Mouse (Mus musculus): Measurements from ENCODE around the gene Sms. TPM values are rescaled to one million over a fixed set of nuclear protein-coding genes. Genes with fewer than 3 reads are reported as not detected.

Sms gene
- polyA plus RNA-seq (2015; fragmentation: Nextera tagmentation; extraction: Ambion mirVana), result 40.2 and 46.3 TPM in 2 replicates

DNA sequence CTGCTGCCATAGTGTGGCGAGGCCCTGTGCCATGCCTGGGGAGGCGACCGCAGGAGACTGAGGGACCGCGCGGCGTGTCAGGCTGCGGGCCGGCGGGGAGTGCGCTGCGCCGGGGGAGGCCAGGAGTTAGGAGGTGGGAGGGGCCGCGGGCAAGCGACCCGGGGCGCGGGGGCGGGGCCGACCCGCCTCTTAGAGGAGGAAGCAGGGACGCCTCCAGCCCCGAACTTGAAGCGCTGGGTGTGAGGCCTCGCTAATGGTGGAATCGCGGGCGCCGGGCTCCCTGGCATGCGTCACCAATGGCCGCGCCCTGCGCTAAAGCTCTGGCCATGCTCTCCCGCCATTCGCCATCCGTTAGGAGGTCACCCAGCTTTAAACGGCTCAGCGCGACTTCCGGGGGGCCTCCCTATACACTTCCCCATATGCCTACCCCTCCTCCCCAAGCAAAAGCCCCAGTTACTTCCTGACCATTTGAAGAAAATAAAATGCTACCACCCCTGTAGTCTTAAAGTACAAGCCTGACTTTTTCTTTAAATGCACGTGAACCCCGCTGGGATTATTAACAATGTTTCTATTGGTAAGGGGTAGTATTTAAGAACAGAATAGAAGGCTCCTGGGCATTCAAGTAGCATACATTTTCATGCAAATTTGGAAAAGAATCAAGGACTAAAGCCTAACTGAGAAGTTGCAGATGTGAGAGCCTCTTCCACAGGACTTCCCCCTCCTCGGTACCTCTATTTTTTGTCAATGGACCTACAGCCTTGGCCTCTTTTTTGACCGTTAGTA lies at the start of gene Sms:
Gene Sms, minus strand, starts transcription at position 344 of the 783 bp plus-strand sequence.
- H3K4me1 ChIP-seq (replicated peaks), result no peaks in the 10 kb centered on the region
- no peaks in the 10 kb centered on the region for H3K36me3 ChIP-seq
- peak within 1 kb of the TSS; percentile 64 for H3K9ac ChIP-seq
- ATAC-seq, result peak; percentile 96
- H3K4me2 ChIP-seq (replicated peaks), result peak within 1 kb of the TSS; percentile 62
- H3K27ac ChIP-seq, result peak within 1 kb of the TSS; percentile 64
- H3K9me3 ChIP-seq, result no peaks in the 10 kb centered on the region
- H3K27me3 ChIP-seq (replicated peaks), result no peaks in the 10 kb centered on the region
- H3K4me3 ChIP-seq (replicated peaks), result peak within 1 kb of the TSS; percentile 67
- 26% methylated on average over 37 of the region's 45 CpGs for WGBS

DNA sequence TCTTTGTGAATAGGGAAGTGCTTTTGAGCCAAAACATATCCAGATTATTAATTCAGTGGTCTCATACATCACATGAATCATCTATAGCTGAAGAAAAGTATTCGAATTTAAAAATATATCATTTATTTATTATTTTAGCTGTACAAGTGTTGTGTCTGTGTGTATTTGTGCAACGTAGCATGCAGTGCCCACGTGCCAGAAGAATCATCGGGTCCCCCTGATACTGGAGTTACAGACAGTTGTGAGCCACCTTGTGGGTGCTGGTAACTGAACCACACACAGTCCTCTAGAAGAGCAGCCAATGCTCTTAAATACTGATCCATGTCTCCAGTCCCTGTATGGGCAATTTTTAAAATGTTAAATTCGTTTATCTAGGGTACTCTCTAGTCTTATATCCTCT lies 14.3 kb upstream of the Sms start:
- ATAC-seq, result no peak
- Histone ChIP-seq H3K9ac (no peak overlapping the region), H3K9me3 (no peaks in the 10 kb centered on the region), H3K4me1 (replicated peaks) (no peaks in the 10 kb centered on the region), H3K36me3 (no peaks in the 10 kb centered on the region), H3K4me3 (replicated peaks) (no peak overlapping the region), H3K27me3 (replicated peaks) (no peaks in the 10 kb centered on the region), H3K4me2 (replicated peaks) (no peak overlapping the region), H3K27ac (no peak overlapping the region)
- 68% methylated on average over 5 of the region's 5 CpGs for WGBS

- Histone ChIP-seq H3K4me1 (replicated peaks) (no peaks in the 10 kb centered on the region), H3K27ac (no peak overlapping the region), H3K9me3 (no peaks in the 10 kb centered on the region), H3K4me3 (replicated peaks) (no peak overlapping the region), H3K36me3 (no peaks in the 10 kb centered on the region), H3K4me2 (replicated peaks) (no peak overlapping the region), H3K9ac (no peak overlapping the region), H3K27me3 (replicated peaks) (no peaks in the 10 kb centered on the region)
- no peak for ATAC-seq
- WGBS, result 60% methylated on average over 1 of the region's 1 CpGs
Observed at GRCm38 (mm10) chrX:157504506-157504905, 12.4 kb upstream of the Sms start.

DNA sequence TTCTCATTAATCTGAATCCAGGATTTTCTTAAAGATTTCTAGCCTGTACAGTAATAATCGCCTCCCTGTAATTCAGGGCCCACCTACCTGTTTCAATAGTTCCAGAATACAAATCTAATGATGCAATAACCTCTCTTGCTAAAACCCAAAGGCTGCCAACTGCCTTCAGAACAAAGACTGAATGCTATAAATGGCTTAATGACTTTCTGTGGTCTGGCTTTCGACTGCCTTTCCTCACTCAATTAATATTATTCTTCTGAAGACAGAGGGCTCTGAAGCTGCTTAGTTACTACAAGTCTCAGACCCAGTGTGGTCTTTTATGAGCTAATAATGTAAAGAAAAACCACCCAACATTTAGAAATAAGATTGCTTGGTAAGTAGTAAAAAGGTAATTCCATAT lies 9.8 kb upstream of the Sms start:
- 74% methylated on average over 2 of the region's 2 CpGs for WGBS
- H3K27ac ChIP-seq, result no peak overlapping the region

GRCm38 (mm10) chrX:157500004-157500403 lies 7.9 kb upstream of the Sms start:
- Histone ChIP-seq H3K4me2 (replicated peaks) (no peak overlapping the region), H3K4me1 (replicated peaks) (no peaks in the 10 kb centered on the region), H3K4me3 (replicated peaks) (no peak overlapping the region), H3K9me3 (no peaks in the 10 kb centered on the region), H3K36me3 (no peaks in the 10 kb centered on the region), H3K27me3 (replicated peaks) (no peaks in the 10 kb centered on the region), H3K9ac (no peak overlapping the region), H3K27ac (no peak overlapping the region)
- ATAC-seq, result no peak
- 75% methylated on average over 8 of the region's 8 CpGs for WGBS

More for the DNA sequence above, 9.8 kb upstream of the Sms start:
- Histone ChIP-seq H3K4me3 (replicated peaks) (no peak overlapping the region), H3K27me3 (replicated peaks) (no peaks in the 10 kb centered on the region), H3K9me3 (no peaks in the 10 kb centered on the region), H3K9ac (no peak overlapping the region), H3K4me1 (replicated peaks) (no peaks in the 10 kb centered on the region), H3K36me3 (no peaks in the 10 kb centered on the region), H3K4me2 (replicated peaks) (no peak overlapping the region)
- ATAC-seq, result no peak

DNA sequence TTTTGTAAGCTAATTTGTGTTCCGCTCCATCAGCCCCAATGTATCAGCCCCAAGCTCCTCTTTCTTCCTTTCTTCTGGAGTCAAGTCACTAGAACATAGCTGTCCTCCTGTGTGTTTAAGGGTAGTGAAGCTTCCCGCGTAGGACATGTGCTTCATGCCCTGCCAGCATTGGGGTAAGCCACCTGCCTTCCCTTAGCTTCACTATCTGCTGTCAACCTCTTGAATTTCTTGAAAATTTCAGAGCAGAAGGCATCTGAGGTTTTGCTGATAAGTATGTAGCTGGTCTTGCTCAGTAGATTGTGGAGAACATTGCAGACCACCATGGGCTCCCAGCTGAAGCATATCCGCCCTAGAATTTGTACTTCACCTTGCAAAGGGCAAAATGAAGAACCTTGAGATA lies 1.1 kb upstream of the Sms start:
- Histone ChIP-seq H3K4me1 (replicated peaks) (no peaks in the 10 kb centered on the region), H3K9me3 (no peaks in the 10 kb centered on the region), H3K27ac (no peak overlapping the region), H3K4me2 (replicated peaks) (no peak overlapping the region), H3K4me3 (replicated peaks) (no peak overlapping the region), H3K9ac (no peak overlapping the region), H3K36me3 (no peaks in the 10 kb centered on the region), H3K27me3 (replicated peaks) (no peaks in the 10 kb centered on the region)
- ATAC-seq, result no peak
- WGBS, result 92% methylated on average over 4 of the region's 4 CpGs

DNA sequence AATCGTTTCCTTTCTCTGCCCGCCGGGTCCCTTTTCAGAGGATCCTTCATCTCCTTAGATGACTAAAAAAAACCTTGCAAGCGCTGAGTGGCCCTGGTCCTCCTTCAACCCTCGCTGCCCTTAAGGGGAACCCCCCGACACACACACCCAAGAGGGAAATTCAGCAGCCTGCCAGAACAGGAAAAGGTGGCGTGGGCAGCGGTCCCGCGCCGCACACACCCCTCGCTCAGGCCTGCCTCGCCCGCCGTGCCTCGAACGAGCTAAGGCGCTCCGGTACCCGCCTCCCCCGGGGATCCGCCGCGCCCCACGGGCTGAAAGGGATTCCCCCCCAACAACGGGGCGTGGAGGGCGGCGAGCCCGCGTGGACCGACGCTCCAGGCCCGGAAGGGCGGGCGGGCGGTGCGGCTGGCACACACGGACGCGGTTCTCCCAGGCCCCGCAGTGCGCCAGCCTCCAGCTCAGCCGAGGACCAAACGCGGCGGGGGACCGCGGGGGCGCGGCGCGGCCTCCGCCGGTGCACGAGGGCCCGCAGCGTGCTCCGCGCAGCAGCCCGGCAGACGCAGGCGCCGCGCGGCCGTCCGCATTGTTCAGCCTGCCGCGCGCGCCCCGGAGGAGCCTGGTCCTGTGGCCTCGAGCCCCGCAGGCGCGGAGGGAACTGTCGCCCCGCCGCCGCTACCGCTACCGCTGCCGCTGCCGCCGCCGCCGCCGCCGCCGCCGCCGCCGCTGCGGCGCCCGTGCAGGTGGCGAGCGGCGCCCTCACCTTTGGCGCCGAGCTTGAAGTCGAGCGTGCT lies 747 bp downstream of the Sms start:
- Histone ChIP-seq H3K4me1 (replicated peaks) (no peaks in the 10 kb centered on the region), H3K4me2 (replicated peaks) (peak overlapping the region; percentile 62), H3K36me3 (no peaks in the 10 kb centered on the region), H3K9me3 (no peaks in the 10 kb centered on the region), H3K4me3 (replicated peaks) (peak overlapping the region; percentile 67), H3K9ac (peak overlapping the region; percentile 64), H3K27me3 (replicated peaks) (no peaks in the 10 kb centered on the region), H3K27ac (peak overlapping the region; percentile 64)
- ATAC-seq, result peak; percentile 74
- WGBS, result 18% methylated on average over 45 of the region's 104 CpGs

DNA sequence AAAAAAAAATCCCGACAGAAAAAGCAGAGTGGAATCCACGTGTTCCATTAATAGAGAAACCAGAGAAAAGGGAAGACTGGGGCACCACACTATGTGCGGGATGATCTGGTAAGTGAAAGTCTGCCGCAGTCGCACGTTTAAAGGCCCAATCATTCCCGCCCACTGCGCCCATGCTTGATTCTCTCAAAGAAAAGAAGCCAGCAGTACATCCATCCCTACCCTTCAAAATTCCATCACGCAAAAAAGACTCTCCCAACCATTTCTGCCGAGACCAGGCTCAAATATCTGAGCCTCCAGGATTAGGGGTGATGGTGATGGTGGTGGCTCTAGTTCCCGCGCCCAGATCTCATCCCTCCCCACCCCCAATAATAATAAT lies 1.3 kb downstream of the Sms start:
- Histone ChIP-seq H3K27ac (no peak overlapping the region), H3K4me1 (replicated peaks) (no peaks in the 10 kb centered on the region), H3K36me3 (no peaks in the 10 kb centered on the region), H3K4me3 (replicated peaks) (peak overlapping the region; percentile 67), H3K9ac (no peak overlapping the region; the same call in 1 of the 2 replicates), H3K4me2 (replicated peaks) (peak overlapping the region; percentile 62), H3K27me3 (replicated peaks) (no peaks in the 10 kb centered on the region), H3K9me3 (no peaks in the 10 kb centered on the region)
- ATAC-seq, result no peak
- WGBS, result 16% methylated on average over 12 of the region's 12 CpGs

GRCm38 (mm10) chrX:157489871-157490721 lies 2.0 kb downstream of the Sms start:
- no peak for ATAC-seq

GRCm38 (mm10) chrX:157488831-157489230 lies 3.3 kb downstream of the Sms start:
- no peaks in the 10 kb centered on the region for H3K27me3 ChIP-seq (replicated peaks)
- H3K27ac ChIP-seq, result no peak overlapping the region
- H3K9me3 ChIP-seq, result no peaks in the 10 kb centered on the region
- ATAC-seq, result no peak
- no peak overlapping the region for H3K4me2 ChIP-seq (replicated peaks)
- H3K4me3 ChIP-seq (replicated peaks), result no peak overlapping the region
- H3K4me1 ChIP-seq (replicated peaks), result no peaks in the 10 kb centered on the region
- H3K9ac ChIP-seq, result no peak overlapping the region
- H3K36me3 ChIP-seq, result no peaks in the 10 kb centered on the region
- WGBS, result 79% methylated on average over 3 of the region's 3 CpGs

More at GRCm38 (mm10) chrX:157489871-157490721, 2.0 kb downstream of the Sms start:
- no peaks in the 10 kb centered on the region for H3K9me3 ChIP-seq
- H3K27me3 ChIP-seq (replicated peaks), result no peaks in the 10 kb centered on the region
- no peak overlapping the region for H3K9ac ChIP-seq
- H3K36me3 ChIP-seq, result no peaks in the 10 kb centered on the region
- 24% methylated on average over 9 of the region's 9 CpGs for WGBS
- no peak overlapping the region for H3K27ac ChIP-seq
- H3K4me2 ChIP-seq (replicated peaks), result peak overlapping the region; percentile 62
- peak overlapping the region; percentile 67 for H3K4me3 ChIP-seq (replicated peaks)
- no peaks in the 10 kb centered on the region for H3K4me1 ChIP-seq (replicated peaks)

DNA sequence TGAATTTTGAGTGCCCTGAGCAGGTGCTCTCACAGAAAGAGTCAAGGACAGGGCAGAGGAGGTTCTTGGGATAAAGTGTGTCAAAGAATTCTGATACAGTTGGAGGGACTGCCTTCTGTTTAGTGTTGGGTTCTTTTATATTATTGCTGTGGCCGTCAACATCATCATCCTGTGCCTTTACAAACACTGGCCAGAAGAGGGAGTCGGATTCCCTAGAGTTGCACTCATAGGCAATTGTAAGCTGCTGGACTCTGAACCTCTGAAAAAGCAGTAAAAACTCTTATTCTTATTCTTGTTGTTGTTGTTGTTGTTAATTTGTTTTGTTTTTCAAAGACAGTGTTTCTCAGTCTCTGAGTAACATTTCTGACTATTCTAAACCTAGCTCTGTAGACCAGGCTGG lies 5.3 kb downstream of the Sms start:
- no peaks in the 10 kb centered on the region for H3K4me1 ChIP-seq (replicated peaks)
- no peak for ATAC-seq
- no peak overlapping the region for H3K4me2 ChIP-seq (replicated peaks)
- 47% methylated on average over 2 of the region's 2 CpGs for WGBS
- H3K4me3 ChIP-seq (replicated peaks), result no peak overlapping the region
- H3K9me3 ChIP-seq, result no peaks in the 10 kb centered on the region
- H3K36me3 ChIP-seq, result no peaks in the 10 kb centered on the region
- H3K27me3 ChIP-seq (replicated peaks), result no peaks in the 10 kb centered on the region
- H3K9ac ChIP-seq, result no peak overlapping the region
- H3K27ac ChIP-seq, result no peak overlapping the region

DNA sequence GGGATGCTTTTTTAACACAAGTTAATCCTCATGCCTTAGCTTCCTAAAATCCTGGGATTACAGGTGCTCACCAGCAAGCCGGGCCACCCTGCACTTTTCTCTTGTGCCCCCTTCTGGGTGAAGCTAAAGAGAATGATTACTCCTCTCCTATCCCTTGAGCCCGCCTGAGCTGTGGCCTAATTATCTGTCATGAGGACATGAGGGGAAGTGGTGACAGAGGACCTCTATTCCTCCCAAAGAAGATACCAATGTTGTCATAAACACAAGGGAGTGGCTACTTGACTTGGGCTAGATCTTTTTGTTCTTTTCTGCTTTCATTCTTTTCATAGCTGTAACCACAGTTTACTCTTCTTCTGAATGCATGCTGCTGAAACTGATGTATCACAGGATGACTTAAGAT lies 9.2 kb downstream of the Sms start:
- Histone ChIP-seq H3K4me3 (replicated peaks) (no peak overlapping the region), H3K27me3 (replicated peaks) (no peaks in the 10 kb centered on the region), H3K4me1 (replicated peaks) (no peaks in the 10 kb centered on the region), H3K9ac (no peak overlapping the region), H3K36me3 (no peaks in the 10 kb centered on the region), H3K4me2 (replicated peaks) (no peak overlapping the region), H3K9me3 (no peaks in the 10 kb centered on the region), H3K27ac (no peak overlapping the region)
- no peak for ATAC-seq
- WGBS, result 74% methylated on average over 2 of the region's 2 CpGs

Data from intestine, embryonic 15.5 days (tissue).